Mouse (Mus musculus) left cerebral cortex, postnatal 14 days (tissue): ENCODE data around the gene Swi5. TPM values are rescaled to one million over a fixed set of nuclear protein-coding genes. Genes with fewer than 3 reads are reported as not detected.
A peak's percentile ranks its signal among the peaks of the same experiment; 100 is the strongest.
"Not testable (repeated sequence)": the region's sequence is repeated elsewhere in the genome, so short reads cannot be mapped to it uniquely, and the experiment has no call there.

Experiments
- DNase-seq, 2 experiments: peaks; one replicate each; pipeline ENCODE4 v3.0.0; 2021 to 2022; ENCODE audit warnings: low spot score in 2 of 2, mixed read lengths in 1 of 2
- intact Hi-C: fragments of 180-260 bp; cut with DNase I; formaldehyde crosslinking; loops from one replicate; pipeline ENCODE4 v1.15.1; 2025
- total RNA-seq, 2 experiments: library from RNA; stranded (reverse); gene quantifications; 2 replicates each; pipeline ENCODE4 v1.2.3; 2021

Swi5 gene
- total RNA-seq, 2 experiments from 2014 or later, result 204 to 219 TPM

DNA sequence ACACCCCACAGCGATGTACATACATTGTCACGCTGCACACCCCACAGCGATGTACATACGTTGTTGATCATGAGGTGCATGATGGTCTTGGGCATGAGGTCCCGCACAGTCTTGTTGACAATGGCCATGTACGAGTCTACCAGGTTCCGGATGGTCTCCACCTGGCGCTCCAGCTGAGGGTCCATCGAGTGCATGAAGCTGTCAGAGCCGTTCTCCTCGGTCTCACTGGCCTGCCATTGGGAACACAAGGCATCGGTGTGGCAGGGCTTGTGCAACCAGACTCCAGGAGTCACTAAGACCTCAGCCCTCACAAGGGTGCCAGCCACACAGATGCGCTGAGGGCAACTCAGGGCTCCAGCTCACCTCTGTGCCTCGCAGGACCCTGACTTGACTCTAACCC is 27.0 kb upstream of the Swi5 start:
- intact Hi-C loops, result no loop called here
- no peak for DNase-seq

DNA sequence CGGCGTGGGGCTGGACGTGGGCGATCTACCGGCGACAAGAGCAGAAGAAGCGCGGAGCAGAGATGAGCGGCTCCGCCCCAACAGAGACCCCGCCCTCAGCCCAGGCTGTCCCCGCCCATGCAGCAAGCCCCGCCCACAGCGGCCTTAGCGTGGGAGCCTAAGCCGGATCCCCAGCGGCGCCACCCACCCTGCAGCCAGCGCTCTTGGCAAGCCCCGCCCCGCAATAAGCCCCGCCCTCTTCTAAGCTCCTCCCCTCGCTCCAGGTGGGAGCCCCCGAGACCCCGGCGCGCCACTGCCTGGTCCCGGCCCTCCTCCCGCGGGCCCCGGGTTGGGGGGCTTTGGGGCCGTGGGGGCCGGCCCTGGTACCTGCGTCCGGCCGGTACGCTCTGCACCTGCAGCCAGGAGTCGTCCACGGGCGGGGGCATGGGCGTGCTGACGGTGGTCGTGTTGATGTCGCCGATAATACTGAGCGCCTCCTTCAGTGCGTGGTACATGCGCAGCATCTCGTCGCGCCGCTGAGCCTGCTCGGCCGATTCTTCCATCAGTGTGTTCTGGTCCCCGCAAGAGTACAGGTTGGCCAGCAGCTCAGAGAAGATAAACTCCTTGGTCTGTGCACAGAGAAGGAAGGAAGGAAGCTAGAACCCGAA is 24.6 kb upstream of the Swi5 start:
- DNase-seq, result peak; percentile 57 to 72

DNA sequence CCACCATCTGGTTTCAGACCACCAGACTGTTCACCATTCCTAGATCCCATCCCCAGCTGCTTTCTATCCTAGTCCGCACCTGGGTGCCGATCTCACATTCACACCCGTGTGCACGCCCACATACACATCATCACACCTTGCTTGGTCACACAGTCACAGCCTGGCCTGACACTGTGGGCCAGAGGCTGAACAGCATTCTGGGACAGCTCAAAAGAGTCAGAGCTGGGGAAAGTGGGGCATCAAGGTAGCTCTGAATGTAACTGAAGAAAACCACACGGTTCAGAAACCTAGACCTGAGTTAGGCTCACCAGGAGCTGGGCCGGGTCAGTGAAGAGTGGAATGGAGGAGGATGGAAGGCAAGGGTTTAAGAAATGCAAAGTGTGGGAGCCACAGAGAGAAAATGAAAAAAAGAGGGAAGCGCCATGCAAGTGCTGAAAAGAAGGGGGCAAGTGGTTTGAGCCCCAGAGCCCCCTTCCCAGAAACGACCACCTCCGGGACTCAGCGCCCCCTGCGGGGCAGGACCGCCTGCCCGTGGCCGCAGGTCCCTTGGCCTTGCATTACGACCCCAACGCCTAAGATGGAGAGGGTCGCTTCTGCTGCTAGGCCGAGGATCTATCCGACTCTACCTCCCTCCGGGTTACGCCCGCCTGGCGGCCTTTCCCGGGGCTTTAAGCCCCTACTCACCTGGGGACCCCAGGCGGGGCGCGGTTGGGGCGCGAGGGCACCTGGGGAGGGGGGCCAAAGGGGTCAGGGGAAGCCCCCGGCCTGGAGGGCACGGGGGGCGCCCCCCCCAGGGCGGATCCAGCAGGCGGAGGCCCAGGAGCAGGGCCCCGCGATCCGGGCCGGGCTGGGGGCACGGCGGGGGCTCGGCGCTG is 23.8 kb upstream of the Swi5 start:
- intact Hi-C loops, result no loop called here
- no peak for DNase-seq

More for the DNA sequence above, 24.6 kb upstream of the Swi5 start:
- intact Hi-C loops, result no loop called here

DNA sequence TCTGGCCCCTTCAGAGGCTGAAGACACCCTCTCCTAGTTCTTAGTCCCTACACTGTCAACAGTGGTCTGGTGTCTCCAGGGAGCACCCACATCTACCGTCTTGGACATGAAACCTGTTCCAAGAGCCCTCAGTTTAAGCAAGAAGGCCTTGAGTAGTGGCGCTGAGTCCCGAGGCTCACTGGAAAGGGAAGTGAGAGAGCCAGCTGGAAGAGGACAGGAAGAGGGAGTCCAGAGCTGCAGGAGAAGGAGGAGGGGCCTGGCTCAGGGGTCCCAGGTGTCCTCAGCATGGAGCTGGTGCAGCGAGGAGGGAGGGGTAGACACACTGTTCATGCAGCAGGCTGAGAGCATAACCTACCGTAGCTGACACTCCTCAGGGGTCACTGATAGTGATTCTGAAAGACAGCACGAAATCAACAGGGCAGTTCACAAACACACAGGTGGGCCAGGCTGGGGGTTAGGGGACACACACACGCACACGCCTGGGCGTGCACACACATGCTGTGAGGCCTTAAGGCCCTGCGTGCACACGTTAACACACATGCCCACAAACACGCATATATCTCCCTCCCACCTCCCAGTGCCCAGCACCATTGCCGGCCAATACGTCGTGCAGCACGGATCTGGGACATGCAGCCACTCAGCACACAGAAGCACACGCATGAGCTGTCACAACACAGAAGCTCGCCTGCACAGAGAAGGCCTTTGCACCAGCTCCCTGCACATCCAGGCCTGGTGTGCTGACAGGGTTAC is 22.4 kb upstream of the Swi5 start:
- no peak for DNase-seq
- intact Hi-C loops, result no loop called here

DNA sequence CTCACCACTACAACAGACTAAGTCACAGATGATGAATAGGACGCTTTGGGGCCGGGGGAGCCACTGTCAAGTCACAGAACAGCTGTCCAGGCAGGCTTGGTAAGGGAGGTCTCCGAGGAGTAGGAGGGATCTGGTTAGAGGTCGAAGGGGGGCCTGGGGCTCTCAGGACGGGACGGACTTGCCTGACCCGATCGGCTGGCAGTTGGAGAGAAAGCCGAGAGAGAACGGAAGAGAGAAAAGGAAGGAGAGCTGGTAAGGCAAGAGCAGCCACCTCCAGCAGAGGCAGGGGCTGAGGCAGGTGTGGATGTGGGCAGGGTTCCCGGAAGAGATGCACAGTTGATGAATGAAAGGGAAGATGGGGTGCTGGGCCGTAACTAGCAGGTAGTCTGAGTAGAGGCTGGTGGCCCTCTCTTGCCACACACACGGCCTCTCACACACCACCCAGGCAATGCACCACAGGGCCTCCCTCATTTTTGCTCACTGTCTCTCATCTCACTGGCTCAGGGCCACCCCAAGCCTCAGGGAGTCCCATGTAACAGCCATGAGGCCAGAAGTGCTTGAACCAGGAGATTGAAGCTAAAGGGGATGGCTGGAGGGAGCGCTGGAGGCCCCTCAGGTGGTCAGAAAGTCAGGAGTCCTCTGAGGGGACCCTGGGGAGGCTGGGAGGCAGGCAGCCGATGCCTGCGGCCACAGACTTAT is 21.1 kb upstream of the Swi5 start:
- intact Hi-C loops, result no loop called here
- no peak for DNase-seq

DNA sequence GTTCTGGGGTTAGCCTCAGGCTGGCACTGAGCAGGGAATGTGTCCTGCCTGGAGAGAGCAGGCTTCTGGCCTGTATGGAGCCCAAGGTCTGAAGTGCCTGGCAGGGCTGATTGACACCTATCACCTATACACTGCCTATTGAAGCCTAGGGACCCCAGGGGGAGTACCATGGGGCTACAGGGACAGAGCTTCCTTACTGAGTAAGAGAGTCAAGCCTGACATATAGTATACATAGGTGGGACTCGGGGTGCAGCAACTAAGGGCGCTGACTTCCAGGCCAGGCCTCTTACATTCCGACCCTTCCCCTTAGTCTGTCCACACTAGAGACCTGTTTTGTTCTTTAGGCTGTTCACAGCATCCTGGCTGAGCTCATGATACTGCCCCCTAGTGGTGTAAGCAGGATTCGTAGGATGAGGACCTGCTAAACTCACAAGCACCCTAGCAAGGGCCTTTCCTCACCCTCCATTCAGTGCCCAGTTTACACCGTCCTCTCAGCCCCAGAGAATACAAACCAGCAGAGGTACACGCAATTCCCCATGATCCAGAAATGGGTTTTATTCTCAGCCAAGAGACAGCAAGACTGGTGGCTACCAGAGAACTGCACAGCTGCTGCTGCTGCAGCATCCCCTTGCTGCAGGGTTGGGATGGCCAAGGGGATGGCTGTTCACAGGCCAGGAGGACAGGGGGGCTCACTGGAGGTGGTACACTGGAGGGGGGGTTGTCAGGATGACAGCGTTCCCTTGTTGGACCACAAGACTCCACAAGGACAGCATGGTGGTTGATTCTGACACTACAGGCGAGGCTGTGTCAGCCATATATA is 20.3 kb upstream of the Swi5 start:
- DNase-seq, result peak; percentile 78 to 86
- intact Hi-C loops, result no loop called here

DNA sequence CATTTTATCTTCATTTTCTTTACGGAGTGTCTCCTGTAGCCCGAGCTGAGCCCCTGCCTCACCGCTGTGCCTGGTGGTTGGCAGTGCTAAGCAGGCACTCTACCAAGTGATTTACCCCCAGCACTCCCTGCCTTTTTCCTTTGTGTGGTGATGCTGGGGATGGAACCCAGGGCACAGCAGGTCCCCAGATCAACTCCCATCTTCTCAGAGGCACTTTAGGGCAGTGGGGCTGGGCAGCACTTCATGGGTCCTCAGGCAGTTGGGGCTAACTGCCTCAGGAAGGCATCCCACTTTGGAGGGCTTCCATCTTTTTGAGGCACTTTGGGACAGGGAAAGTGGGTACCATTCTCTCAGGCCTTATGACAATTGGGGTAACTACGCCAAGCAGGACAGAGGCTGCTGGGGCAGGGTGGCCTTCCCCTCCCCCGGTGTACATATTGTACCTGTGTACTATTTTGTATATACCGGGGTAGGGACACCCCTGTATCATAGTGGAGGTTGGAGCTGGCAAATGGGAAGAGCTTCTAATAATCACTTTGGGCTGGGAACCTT is 19.4 kb upstream of the Swi5 start:
- intact Hi-C loops, result no loop called here
- no peak for DNase-seq

DNA sequence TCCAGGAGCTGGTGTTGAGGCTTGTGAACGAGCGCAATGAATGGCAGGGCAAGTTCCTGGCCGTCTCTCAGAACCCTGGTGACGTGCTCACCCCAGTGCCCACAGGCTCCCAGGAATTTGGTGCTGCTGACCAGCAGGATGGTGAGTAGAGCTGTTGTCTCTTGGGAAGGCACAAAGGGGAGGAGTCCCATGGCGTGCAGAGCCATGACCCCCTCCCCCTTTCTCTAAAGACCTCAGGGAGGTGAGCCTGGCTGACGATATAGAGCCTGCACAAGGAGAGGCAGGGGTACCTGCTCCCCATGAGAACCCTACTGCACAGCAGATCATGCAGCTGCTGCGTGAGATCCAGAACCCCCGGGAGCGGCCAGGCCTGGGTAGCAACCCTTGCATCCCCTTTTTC is 18.3 kb upstream of the Swi5 start:
- intact Hi-C loops, result no loop called here
- no peak for DNase-seq

DNA sequence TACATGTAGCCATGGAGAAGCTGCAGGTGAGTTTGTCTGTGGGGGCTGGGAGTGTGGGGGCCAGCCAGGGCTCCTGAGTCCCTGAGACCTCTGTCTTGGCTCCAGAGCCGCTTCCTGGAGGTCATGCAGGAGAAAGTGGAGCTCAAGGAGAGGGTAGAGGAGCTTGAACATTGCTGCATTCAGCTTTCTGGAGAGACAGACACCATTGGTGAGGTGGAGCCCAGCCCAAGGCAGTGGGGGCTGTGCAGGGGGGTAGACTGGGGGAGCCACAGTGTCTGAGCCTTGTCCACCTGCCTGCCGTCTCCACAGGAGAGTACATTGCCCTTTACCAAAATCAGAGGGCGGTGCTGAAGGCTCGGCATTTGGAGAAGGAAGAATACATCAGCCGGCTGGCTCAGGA is 17.8 kb upstream of the Swi5 start:
- intact Hi-C loops, result no loop called here
- DNase-seq, result no peak

DNA sequence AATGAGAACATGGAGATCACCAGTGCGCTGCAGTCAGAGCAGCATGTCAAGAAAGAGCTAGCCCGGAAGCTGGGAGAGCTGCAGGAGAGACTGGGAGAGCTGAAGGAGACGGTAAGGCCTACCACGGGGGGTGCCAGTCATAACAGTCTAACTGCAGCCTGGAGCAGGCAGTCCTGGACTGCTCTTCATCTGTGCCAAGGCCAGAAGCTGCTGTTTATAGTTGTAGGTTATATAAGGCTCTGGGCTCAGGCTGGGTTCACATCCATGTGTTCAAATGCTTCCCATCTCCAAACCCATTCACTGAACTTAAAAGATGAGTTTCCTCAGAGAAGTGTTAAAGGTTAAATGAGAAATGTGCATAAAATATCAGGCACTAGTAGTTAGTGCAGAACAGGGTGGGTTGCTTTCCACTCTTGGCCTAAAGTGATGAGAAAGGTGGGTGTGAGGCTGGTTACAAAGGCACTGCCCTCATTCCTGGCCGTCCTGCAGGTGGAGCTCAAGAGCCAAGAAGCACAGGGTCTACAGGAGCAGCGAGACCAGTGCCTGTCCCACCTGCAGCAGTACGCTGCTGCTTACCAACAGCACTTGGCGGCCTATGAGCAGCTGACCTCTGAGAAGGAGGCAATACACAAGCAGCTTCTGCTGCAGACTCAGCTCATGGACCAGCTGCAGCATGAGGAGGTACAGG is 16.4 kb upstream of the Swi5 start:
- DNase-seq, result peak; percentile 66 to 67
- intact Hi-C loops, result no loop called here

DNA sequence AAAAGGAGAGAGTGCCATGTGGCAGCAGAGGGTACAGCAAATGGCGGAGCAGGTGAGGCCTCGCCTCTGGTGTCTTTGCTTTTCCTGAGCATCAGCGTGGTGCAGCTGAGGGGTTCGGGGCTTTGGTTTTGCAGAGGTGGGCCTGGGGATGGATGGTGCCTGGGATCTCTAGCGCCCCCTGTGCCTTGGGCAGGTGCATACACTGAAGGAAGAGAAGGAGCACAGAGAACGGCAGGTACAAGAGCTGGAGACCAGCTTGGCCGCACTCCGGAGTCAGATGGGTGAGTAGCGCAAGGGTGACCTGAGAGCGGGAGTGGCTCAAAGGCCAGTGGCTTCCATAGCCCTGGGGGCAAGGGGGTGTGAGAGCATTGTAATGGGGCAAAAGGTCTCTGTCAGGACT is 15.1 kb upstream of the Swi5 start:
- intact Hi-C loops, result no loop called here
- no peak for DNase-seq

DNA sequence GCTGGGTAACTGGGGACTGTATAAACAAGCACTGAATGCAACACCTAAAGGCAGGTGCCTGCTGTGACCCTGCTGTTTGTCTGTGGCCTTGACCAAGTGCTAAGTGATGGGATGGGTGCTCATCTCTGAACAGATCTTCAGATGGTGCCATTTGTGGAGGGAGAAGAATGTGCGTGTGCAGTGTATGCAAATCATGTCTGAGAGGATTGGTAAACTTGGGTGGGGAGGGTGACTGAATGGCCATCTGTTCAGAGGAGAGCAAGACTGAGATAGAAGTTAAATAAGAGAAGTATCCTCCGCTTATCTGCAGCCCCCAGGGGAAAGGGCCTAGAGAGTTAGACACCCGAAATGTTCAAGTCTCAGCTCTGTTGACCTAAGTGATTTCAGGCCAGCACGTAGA is 11.6 kb upstream of the Swi5 start:
- no peak for DNase-seq

DNA sequence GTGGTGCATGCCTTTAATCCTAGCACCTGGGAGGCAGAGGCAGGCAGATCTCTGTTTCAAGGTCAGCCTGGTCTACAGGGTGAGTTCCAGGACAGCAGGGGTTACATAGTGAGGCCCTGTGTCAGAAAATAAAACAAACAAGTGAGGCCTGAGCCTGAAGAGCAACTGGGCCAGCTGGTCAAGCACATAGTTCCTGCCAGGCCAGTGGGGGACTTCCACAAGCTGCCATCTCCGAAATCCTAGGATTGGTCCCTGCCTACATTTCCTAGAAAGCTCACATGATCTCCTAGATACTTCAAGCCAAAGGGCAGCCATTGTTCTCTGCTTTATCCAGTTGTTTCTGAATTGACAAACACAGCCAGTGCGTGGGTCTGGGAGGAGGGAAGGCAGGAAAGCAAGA is 8.0 kb upstream of the Swi5 start:
- intact Hi-C loops, result not testable (repeated sequence)

More for the DNA sequence above, 11.6 kb upstream of the Swi5 start:
- intact Hi-C loops, result no loop called here

DNA sequence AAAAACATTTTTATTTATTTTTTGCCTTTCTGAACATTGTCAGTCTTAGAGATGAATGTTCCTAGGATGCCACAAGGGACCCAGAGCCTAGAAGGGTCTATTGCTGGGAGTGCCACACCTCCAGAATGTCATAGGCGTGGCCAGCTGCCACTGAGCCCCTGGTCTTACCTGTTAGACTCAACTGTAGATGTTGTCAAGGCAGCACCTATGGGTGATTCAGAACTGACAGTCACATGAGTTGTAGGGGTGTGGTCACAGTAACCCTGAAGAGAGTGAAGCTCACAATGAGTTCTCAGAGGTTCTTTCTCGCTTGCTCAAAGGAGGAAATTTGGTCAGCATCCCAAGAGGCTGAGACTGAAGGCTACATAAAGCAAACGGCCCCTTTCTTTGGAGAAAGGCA is 7.4 kb upstream of the Swi5 start:
- intact Hi-C loops, result no loop called here
- no peak for DNase-seq

More for the DNA sequence above, 8.0 kb upstream of the Swi5 start:
- not testable (repeated sequence) for DNase-seq

DNA sequence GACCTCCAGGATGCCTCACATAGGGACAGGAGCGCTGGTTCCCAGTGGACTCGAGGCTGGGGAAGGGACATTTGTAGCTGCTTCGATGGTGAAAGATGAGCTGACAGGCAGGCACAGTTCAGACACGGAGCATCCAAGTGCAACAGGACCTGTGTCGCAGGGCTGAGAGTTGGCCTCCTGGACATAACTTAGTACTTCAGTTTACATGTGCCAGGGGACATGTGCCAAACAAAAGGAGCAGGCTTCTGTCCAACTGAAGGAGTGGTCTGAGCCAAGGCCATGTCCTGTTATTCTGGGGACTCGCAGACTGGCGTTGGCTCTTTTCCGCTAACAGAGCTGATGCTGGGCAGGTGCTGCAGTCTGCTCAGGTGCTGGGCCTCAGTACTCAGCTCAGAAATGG is 6.5 kb upstream of the Swi5 start:
- DNase-seq, result no peak
- intact Hi-C loops, result no loop called here

DNA sequence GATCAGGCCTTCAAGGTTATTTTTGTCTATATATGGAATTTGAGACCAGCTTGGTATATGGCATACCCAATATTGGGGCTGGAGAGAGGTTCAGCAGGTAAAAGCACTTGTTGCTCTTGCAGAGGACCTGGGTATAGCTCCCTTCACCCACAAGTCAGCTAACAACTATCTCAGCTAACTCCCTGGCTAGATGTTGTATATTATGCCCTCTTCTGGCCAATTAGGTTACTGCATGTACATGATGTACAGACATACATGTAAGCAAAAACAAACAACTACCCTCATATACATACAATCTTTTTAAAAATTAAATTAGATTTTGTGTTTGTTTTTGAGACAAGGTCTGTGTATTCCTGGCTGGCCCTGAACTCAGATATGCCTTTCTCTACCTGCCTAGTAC is 1.7 kb upstream of the Swi5 start:
- intact Hi-C loops, result loop anchor here (5.0 kb wide), 1 partner anchor 52 kb away; the partner anchor contains the start of gene Pomt1
- DNase-seq, result no peak

DNA sequence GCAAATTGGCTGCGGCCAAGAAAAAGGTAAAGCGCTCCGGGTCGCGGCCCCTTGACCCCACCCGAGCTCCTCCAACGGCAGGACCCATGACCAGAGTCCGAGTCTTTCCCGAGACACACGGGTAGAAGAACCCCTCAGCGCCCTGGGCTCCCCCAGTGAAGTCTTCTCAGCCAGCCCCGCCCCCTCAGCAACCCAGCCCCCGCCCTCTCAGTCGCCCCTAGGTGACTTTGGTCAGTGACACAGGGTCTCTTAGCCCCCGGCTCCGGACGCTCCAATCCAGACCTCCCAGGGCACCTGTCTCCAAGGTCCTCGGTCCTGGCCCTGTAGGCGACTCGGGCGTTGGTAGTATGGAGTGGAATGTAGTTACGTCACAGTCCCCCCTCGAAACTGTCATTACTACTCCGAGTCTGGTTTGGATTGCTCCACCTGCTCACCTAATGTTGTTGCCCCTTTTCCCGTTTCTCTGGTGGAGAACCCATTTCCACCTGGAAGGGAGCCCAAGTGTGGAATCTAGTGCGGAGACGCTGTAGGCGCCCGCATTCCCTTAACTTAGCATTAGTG is 576 bp upstream of the Swi5 start:
- peak in 1 of 2 experiments; percentile 50 for DNase-seq
- intact Hi-C loops, result loop anchor here (5.0 kb wide), 1 partner anchor 51 kb away; the partner anchor contains the start of gene Pomt1
